Mouse (Mus musculus) C2C12 (cell line): ENCODE measurements around the gene Foxm1.

Experiments used
- CTCF ChIP-seq: IDR thresholded peaks from one replicate; pipeline ENCODE4 v1.5.1; 2011; ENCODE audit not compliant: control insufficient read depth, insufficient read depth, insufficient read length
- USF1 ChIP-seq: IDR thresholded peaks from one replicate; pipeline ENCODE4 v1.6.1; 2011; ENCODE audit warnings: low read depth, mild to moderate bottlenecking, control low read depth, moderate library complexity

GRCm38 (mm10) chr6:128404708-128405107 lies 41.9 kb downstream of the Foxm1 start:
- no peak for TF ChIP-seq USF1
- TF ChIP-seq CTCF, result no peak
